Mouse (Mus musculus) heart, embryonic 12.5 days (tissue): ENCODE results near the gene Rnf138rt1. TPM values are rescaled to one million over a fixed set of nuclear protein-coding genes. Genes with fewer than 3 reads are reported as not detected.

Experiments used
- polyA plus RNA-seq: library from polyadenylated mRNA; unstranded; fragments of >200 nt; fragmentation: Nextera tagmentation; extraction: Ambion mirVana; gene quantifications from 2 replicates; pipeline ENCODE4 v1.2.1, GENCODE M21; 2016

The Rnf138rt1 gene
- polyA plus RNA-seq, 1 experiment from 2014 or later = not detected

Other genes starting within 250 kb of the Rnf138rt1 start
- gene Grpr, start 211.7 kb downstream of the Rnf138rt1 start, polyA plus RNA-seq = 0.10 and 0.12 TPM in 2 replicates
- gene Ap1s2, start 147.7 kb upstream of the Rnf138rt1 start, polyA plus RNA-seq = 23.7 and 24.9 TPM in 2 replicates
- 46.9 and 52.8 TPM in 2 replicates for gene Zrsr2, start 197.3 kb upstream of the Rnf138rt1 start, polyA plus RNA-seq